Mouse (Mus musculus): Measurements from ENCODE around the gene Chst11. TPM values are rescaled to one million over a fixed set of nuclear protein-coding genes. Genes with fewer than 3 reads are reported as not detected.
A peak's percentile ranks its signal among the peaks of the same experiment; 100 is the strongest.

Chst11 gene
- polyA plus RNA-seq, 1 experiment: 22.7 TPM

- DNase-seq (ENCODE audit: low read depth): peak; percentile 61
- no peak for TF ChIP-seq CTCF (IDR thresholded peaks at IDR 0.05; ENCODE audit: borderline replicate concordance, extremely low read depth, insufficient read depth, insufficient read length)
These were observed 199.3 kb downstream of the Chst11 start for GRCm38 (mm10) chr10:83184480-83185069.

GRCm38 (mm10) chr10:83185121-83185520 lies 199.8 kb downstream of the Chst11 start:
- TF ChIP-seq CTCF (IDR thresholded peaks at IDR 0.05; ENCODE audit: borderline replicate concordance, extremely low read depth, insufficient read depth, insufficient read length): no peak
- TF ChIP-seq POLR2A (IDR thresholded peaks at IDR 0.05; ENCODE audit: borderline replicate concordance, extremely low read depth, insufficient read depth, insufficient read length, poor library complexity, severe bottlenecking): no peak
- DNase-seq (ENCODE audit: low read depth): no peak

GRCm38 (mm10) chr10:83186167-83186566 lies 200.9 kb downstream of the Chst11 start:
- no peak for DNase-seq (ENCODE audit: low read depth)
- TF ChIP-seq CTCF (IDR thresholded peaks at IDR 0.05; ENCODE audit: borderline replicate concordance, extremely low read depth, insufficient read depth, insufficient read length) (no peak), POLR2A (IDR thresholded peaks at IDR 0.05; ENCODE audit: borderline replicate concordance, extremely low read depth, insufficient read depth, insufficient read length, poor library complexity, severe bottlenecking) (no peak)

GRCm38 (mm10) chr10:83186984-83187383 lies 201.7 kb downstream of the Chst11 start:
- DNase-seq (ENCODE audit: low read depth): no peak
- TF ChIP-seq POLR2A (IDR thresholded peaks at IDR 0.05; ENCODE audit: borderline replicate concordance, extremely low read depth, insufficient read depth, insufficient read length, poor library complexity, severe bottlenecking) (no peak), CTCF (IDR thresholded peaks at IDR 0.05; ENCODE audit: borderline replicate concordance, extremely low read depth, insufficient read depth, insufficient read length) (no peak)

- DNase-seq (ENCODE audit: low read depth): no peak
- TF ChIP-seq POLR2A (IDR thresholded peaks at IDR 0.05; ENCODE audit: borderline replicate concordance, extremely low read depth, insufficient read depth, insufficient read length, poor library complexity, severe bottlenecking) (no peak), CTCF (IDR thresholded peaks at IDR 0.05; ENCODE audit: borderline replicate concordance, extremely low read depth, insufficient read depth, insufficient read length) (no peak)
These were observed 203.8 kb downstream of the Chst11 start for GRCm38 (mm10) chr10:83189071-83189470.

GRCm38 (mm10) chr10:83191476-83191875 lies 206.2 kb downstream of the Chst11 start:
- no peak for DNase-seq (ENCODE audit: low read depth)
- TF ChIP-seq POLR2A (IDR thresholded peaks at IDR 0.05; ENCODE audit: borderline replicate concordance, extremely low read depth, insufficient read depth, insufficient read length, poor library complexity, severe bottlenecking) (no peak), CTCF (IDR thresholded peaks at IDR 0.05; ENCODE audit: borderline replicate concordance, extremely low read depth, insufficient read depth, insufficient read length) (no peak)

GRCm38 (mm10) chr10:83191982-83192381 lies 206.7 kb downstream of the Chst11 start:
- no peak for DNase-seq (ENCODE audit: low read depth)
- TF ChIP-seq POLR2A (IDR thresholded peaks at IDR 0.05; ENCODE audit: borderline replicate concordance, extremely low read depth, insufficient read depth, insufficient read length, poor library complexity, severe bottlenecking): no peak

- DNase-seq (ENCODE audit: low read depth): peak; percentile 50
- TF ChIP-seq CTCF (IDR thresholded peaks at IDR 0.05; ENCODE audit: borderline replicate concordance, extremely low read depth, insufficient read depth, insufficient read length) (peak; percentile 85), POLR2A (IDR thresholded peaks at IDR 0.05; ENCODE audit: borderline replicate concordance, extremely low read depth, insufficient read depth, insufficient read length, poor library complexity, severe bottlenecking) (no peak)
These were observed 212.5 kb downstream of the Chst11 start for GRCm38 (mm10) chr10:83197690-83198336.

GRCm38 (mm10) chr10:83198692-83199091 lies 213.4 kb downstream of the Chst11 start:
- TF ChIP-seq CTCF (IDR thresholded peaks at IDR 0.05; ENCODE audit: borderline replicate concordance, extremely low read depth, insufficient read depth, insufficient read length) (no peak), POLR2A (IDR thresholded peaks at IDR 0.05; ENCODE audit: borderline replicate concordance, extremely low read depth, insufficient read depth, insufficient read length, poor library complexity, severe bottlenecking) (no peak)
- no peak for DNase-seq (ENCODE audit: low read depth)

- TF ChIP-seq CTCF (IDR thresholded peaks at IDR 0.05; ENCODE audit: borderline replicate concordance, extremely low read depth, insufficient read depth, insufficient read length) (no peak), POLR2A (IDR thresholded peaks at IDR 0.05; ENCODE audit: borderline replicate concordance, extremely low read depth, insufficient read depth, insufficient read length, poor library complexity, severe bottlenecking) (no peak)
These were observed 214.0 kb downstream of the Chst11 start for GRCm38 (mm10) chr10:83199290-83199689.

GRCm38 (mm10) chr10:83201525-83201924 lies 216.2 kb downstream of the Chst11 start:
- TF ChIP-seq POLR2A (IDR thresholded peaks at IDR 0.05; ENCODE audit: borderline replicate concordance, extremely low read depth, insufficient read depth, insufficient read length, poor library complexity, severe bottlenecking): no peak
- no peak for TF ChIP-seq CTCF (IDR thresholded peaks at IDR 0.05; ENCODE audit: borderline replicate concordance, extremely low read depth, insufficient read depth, insufficient read length)
- DNase-seq (ENCODE audit: low read depth): no peak

More at GRCm38 (mm10) chr10:83199290-83199689, 214.0 kb downstream of the Chst11 start:
- DNase-seq (ENCODE audit: low read depth): no peak
